Mouse (Mus musculus) kidney, embryonic 16.5 days (tissue): ENCODE results near the gene Sv2b. TPM values are rescaled to one million over a fixed set of nuclear protein-coding genes. Genes with fewer than 3 reads are reported as not detected.
A peak's percentile ranks its signal among the peaks of the same experiment; 100 is the strongest.

Experiments
- ATAC-seq: fragments of 200-750 bp; cut with Nextera tagmentation; 2 replicates; pipeline ENCODE4 v1.8.0; 2017; ENCODE audit warnings: moderate TSS enrichment; ENCODE audit not compliant: low FRiP score, low TSS enrichment
- H3K27ac ChIP-seq: fragments of 300-500 bp; sonication (generic); 2 replicates; pipeline ENCODE4 v1.5.1; 2014; ENCODE audit warnings: low read length
- H3K27me3 ChIP-seq: fragments of 300-500 bp; sonication (generic); 2 replicates; pipeline ENCODE4 v1.6.1; 2014; ENCODE audit warnings: low read length, control low read depth, mixed read lengths; ENCODE audit not compliant: insufficient read depth
- H3K36me3 ChIP-seq: fragments of 300-500 bp; sonication (generic); 2 replicates; pipeline ENCODE4 v1.6.1; 2014; ENCODE audit warnings: low read length, control low read depth, mixed read lengths; ENCODE audit not compliant: insufficient read depth
- H3K4me1 ChIP-seq: fragments of 300-500 bp; sonication (generic); 2 replicates; pipeline ENCODE4 v1.6.1; 2014; ENCODE audit warnings: low read length, control low read depth, mixed read lengths; ENCODE audit not compliant: insufficient read depth
- H3K4me2 ChIP-seq: fragments of 300-500 bp; sonication (generic); replicated peaks from 2 replicates; pipeline ENCODE4 v1.6.1; 2014; ENCODE audit warnings: low read depth, low read length
- H3K4me3 ChIP-seq: fragments of 300-500 bp; sonication (generic); 2 replicates; pipeline ENCODE4 v1.5.1; 2014; ENCODE audit warnings: mild to moderate bottlenecking, low read length
- H3K9ac ChIP-seq: fragments of 300-500 bp; sonication (generic); replicated peaks from 2 replicates; pipeline ENCODE4 v1.6.1; 2014; ENCODE audit warnings: low read length
- H3K9me3 ChIP-seq: fragments of 300-500 bp; sonication (generic); 2 replicates; pipeline ENCODE4 v1.6.1; 2016; ENCODE audit warnings: low read length, control low read depth
- WGBS: fragments of 180-500 bp; shearing (Covaris S2); extraction: QIAGEN DNeasy Blood & Tissue Kit; methylation state at CpG from one replicate; pipeline ENCODE4 v1.1.7; 2014; 5-methylcytosine and 5-hydroxymethylcytosine counted together
- polyA plus RNA-seq: library from polyadenylated mRNA; unstranded; fragments of >200 nt; fragmentation: Nextera tagmentation; extraction: Ambion mirVana; gene quantifications from 2 replicates; pipeline ENCODE4 v1.2.1, GENCODE M21; 2015

Sv2b gene
- polyA plus RNA-seq, 1 experiment from 2014 or later = 1.6 TPM

DNA sequence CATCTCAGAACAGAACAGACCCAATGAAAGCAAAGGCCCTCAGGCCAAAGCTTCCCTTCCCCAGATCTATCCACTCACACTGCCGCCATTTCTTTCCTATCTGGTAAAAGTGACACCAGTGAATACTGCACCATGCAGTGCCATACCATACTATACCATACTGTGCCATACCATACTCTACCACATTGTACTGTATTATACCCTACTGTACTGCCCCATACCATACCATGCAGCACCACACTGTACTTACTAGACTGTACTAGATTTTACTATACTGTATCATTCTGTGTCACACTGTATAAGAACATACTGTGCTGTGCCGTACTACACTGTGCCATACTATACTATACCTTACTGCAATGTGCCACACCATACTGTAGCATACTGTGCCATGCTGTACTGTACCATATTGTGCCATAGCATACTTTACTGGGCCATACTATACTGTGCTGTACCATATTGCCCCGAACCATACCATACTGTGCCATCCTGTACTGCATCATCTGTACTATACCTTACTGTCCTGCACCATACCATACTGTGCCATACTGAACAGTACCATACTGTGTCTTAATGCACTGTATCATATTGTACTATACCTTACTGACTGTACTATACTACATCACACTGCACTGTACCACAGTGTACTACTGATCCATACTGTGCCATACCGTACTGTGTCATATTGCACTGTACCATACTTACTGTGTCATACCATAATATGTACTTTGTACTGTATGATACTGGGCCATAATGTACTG lies 114.7 kb downstream of the Sv2b start:
- Histone ChIP-seq H3K36me3 (no peaks in the 10 kb centered on the region), H3K4me1 (no peaks in the 10 kb centered on the region), H3K9ac (no peak overlapping the region), H3K4me2 (no peak overlapping the region), H3K27me3 (no peaks in the 10 kb centered on the region), H3K27ac (no peak overlapping the region), H3K4me3 (no peak overlapping the region), H3K9me3 (no peaks in the 10 kb centered on the region)
- ATAC-seq = peak; percentile 39; the same call in 1 of the 2 replicates
- WGBS = 92% methylated on average over 4 of the region's 4 CpGs

DNA sequence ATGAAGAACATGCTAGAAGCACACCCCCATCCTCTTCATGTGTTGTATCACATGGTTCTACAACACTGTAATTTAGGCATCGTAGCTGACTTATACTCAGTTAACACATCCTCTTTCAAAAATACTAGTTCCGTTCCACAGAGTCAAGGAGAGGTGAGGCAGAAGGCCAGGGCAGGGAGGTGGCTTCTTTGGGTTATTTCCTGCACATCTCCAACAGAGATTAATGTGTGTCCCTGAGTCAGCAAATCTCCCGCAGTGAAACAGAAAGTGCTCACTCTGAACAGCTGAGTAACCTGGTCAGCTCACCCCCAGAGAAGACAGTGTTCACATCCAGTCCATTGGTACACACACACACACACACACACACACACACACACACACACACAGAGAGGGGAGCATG lies 118.9 kb downstream of the Sv2b start:
- H3K27me3 ChIP-seq = no peaks in the 10 kb centered on the region
- ATAC-seq = no peak
- H3K9me3 ChIP-seq = no peaks in the 10 kb centered on the region
- no peak overlapping the region for H3K4me3 ChIP-seq
- WGBS = 57% methylated on average over 3 of the region's 3 CpGs
- no peak overlapping the region for H3K4me2 ChIP-seq
- no peaks in the 10 kb centered on the region for H3K36me3 ChIP-seq
- H3K27ac ChIP-seq = no peak overlapping the region
- H3K4me1 ChIP-seq = no peaks in the 10 kb centered on the region
- no peak overlapping the region for H3K9ac ChIP-seq

DNA sequence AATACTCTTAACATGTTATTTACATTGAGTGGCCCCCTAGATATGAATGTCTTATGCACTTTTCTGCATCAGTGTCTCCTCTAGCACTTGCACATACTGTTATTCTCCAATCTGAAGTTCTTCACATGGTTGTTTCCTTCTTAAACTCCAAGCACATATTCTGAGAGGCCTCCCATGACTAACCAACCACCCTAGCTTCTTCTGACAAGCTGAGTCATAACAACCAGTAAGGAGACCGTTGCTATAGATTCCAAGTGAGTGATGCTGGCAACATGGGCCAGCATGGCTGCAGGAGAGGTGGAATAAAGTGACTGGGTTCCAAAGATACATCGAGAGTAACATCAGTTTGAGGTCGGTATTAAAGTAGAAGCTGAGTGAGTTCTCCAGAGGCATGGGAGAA lies 134.0 kb downstream of the Sv2b start:
- H3K27me3 ChIP-seq = no peaks in the 10 kb centered on the region
- no peak overlapping the region for H3K9ac ChIP-seq
- no peak for ATAC-seq
- H3K36me3 ChIP-seq = no peaks in the 10 kb centered on the region
- H3K4me3 ChIP-seq = no peak overlapping the region
- no peaks in the 10 kb centered on the region for H3K9me3 ChIP-seq
- H3K4me2 ChIP-seq = no peak overlapping the region
- WGBS = 85% methylated on average over 3 of the region's 3 CpGs
- no peak overlapping the region for H3K27ac ChIP-seq
- no peaks in the 10 kb centered on the region for H3K4me1 ChIP-seq

DNA sequence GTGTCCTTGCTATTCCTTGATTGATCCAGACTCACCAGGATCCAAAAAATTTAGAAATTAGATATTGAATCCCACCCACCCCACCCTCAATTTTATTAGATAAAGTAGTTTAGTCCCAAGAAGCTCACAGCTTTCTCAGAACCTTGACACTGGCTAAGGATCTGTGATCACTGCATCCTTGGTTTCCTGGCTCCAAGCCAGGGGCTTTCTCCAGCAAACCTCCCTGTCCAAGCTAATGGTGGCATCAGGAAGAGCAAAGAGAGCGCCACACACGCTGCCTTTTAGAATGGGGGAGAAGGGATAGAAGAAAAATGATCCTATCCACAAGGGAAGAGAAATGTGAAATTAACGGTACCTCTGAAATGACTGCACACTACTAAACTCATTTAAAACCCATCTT lies 141.6 kb downstream of the Sv2b start:
- no peak overlapping the region for H3K27ac ChIP-seq
- no peaks in the 10 kb centered on the region for H3K36me3 ChIP-seq
- no peak overlapping the region for H3K4me2 ChIP-seq
- H3K9me3 ChIP-seq = no peaks in the 10 kb centered on the region
- 82% methylated on average over 3 of the region's 3 CpGs for WGBS
- H3K4me3 ChIP-seq = no peak overlapping the region
- no peaks in the 10 kb centered on the region for H3K4me1 ChIP-seq
- no peak for ATAC-seq
- no peak overlapping the region for H3K9ac ChIP-seq
- H3K27me3 ChIP-seq = no peaks in the 10 kb centered on the region

DNA sequence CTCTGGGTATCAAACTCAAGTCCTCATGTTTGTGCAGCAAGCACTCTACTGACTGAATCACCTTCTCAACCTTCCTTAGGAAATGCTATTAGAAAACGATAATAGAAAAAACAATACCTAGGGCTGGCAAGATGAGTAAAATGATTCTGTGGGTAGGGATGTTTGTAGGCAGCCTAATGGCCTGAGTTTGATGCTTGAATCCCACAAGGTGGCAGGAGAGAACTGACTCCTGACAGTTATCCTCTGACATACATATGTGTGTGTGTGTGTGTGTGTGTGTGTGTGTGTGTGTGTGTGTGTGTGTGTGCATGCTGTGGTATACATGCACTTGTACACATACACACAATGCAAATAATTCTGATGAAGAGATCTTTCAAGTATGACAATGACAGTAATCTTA lies 161.9 kb downstream of the Sv2b start:
- no peak overlapping the region for H3K27ac ChIP-seq
- H3K4me2 ChIP-seq = no peak overlapping the region
- ATAC-seq = no peak
- H3K4me3 ChIP-seq = no peak overlapping the region
- WGBS = 35% methylated on average over 1 of the region's 1 CpGs
- H3K4me1 ChIP-seq = peaks cover 4% of the 10 kb centered on the region; the same call in 1 of the 2 replicates
- no peak overlapping the region for H3K9ac ChIP-seq
- no peaks in the 10 kb centered on the region for H3K36me3 ChIP-seq
- no peaks in the 10 kb centered on the region for H3K9me3 ChIP-seq
- H3K27me3 ChIP-seq = no peaks in the 10 kb centered on the region

DNA sequence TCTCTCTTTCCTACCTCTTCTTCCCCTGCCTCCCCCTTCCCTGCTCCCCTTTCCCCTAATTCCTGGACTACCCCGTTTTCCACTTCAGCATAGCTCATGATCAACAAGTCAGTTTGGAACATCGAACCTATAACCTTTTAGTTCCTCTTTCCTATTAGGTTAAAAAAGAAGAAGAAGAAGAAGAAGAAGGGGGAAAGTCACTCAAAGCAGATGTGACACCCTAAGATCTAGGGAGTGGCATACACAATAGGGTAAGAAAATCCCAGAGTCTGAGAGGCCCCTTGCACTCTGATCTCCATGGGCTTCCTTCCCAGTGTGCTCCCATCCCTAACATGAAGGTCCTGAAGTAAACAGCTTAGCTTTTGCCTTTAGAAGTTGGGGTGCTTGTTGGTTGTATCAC lies 166.3 kb downstream of the Sv2b start:
- 45% methylated on average over 2 of the region's 2 CpGs for WGBS
- H3K36me3 ChIP-seq = no peaks in the 10 kb centered on the region
- no peak for ATAC-seq

DNA sequence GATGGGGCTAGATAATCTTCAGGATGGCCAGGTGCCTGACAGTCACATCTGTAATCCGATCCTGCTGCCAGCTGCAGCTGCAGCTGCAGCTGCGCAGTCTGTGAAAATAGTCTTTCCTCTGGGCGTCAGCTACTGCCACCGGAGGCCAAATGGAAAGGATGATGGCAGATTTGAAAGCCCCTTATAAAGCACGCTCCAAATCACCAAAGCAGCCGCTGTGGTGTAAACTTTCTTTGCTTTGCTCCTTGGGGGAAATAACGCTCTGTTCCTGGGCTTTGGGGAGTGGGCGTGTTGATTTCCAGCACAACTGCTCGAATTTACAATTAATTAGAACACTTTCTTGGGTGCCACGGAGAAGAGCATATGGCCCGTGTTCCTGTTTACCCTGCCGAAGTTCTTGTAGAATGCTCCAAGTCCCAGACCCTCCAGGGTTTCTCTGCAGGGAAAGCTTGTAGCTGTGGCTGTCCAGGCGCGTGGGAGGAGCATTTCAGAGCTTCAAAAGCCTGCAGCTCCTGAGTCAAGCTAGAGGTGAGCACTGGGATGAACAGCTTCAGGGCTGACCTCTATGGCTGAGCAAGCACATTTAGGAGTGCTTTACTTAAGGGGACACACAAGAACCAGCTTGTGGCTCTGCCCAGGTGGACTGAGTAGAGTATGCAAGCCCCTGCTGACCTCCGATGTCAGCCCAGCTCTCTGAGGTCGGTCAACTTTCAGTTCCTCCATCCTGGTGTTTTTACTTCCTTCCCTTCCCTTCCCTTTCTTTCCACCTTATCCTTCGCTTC lies 167.0 kb downstream of the Sv2b start:
- H3K27me3 ChIP-seq = no peaks in the 10 kb centered on the region
- no peaks in the 10 kb centered on the region for H3K36me3 ChIP-seq
- H3K27ac ChIP-seq = 0 out of 2 replicates have a peak overlapping the region, but pooled peaks have one; percentile 1
- ATAC-seq = peak; percentile 72
- peak overlapping the region; percentile 54 for H3K4me2 ChIP-seq
- peak overlapping the region; percentile 34 for H3K4me3 ChIP-seq
- H3K9me3 ChIP-seq = no peaks in the 10 kb centered on the region
- peaks cover 11% of the 10 kb centered on the region; the same call in 1 of the 2 replicates for H3K4me1 ChIP-seq
- H3K9ac ChIP-seq = no peak overlapping the region
- WGBS = 7% methylated on average over 17 of the region's 17 CpGs

More for the DNA sequence above, 166.3 kb downstream of the Sv2b start:
- no peaks in the 10 kb centered on the region for H3K27me3 ChIP-seq
- no peak overlapping the region for H3K4me2 ChIP-seq
- no peak overlapping the region for H3K9ac ChIP-seq
- no peaks in the 10 kb centered on the region for H3K9me3 ChIP-seq
- H3K27ac ChIP-seq = no peak overlapping the region
- peaks cover 11% of the 10 kb centered on the region; the same call in 1 of the 2 replicates for H3K4me1 ChIP-seq
- no peak overlapping the region for H3K4me3 ChIP-seq

DNA sequence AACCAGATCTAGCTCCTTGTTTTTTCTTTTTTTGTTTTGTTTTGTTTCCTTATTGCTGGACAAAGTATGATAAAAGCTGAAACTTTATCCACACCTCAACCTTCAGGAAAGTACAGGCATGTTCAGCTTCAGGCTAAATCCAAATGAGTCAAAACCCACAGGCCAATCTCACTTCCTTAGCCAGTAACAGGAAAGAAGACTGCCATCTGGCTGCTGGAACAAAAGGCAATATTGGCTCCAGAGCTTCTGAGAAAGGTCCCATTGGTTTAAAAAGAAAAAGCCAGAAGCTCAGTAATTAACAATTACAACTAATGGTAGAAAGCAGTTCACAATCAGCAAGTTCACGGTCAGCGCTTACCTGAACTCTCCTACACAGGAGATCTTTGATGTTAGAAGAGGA lies 169.8 kb downstream of the Sv2b start:
- Histone ChIP-seq H3K9ac (no peak overlapping the region), H3K4me3 (no peak overlapping the region), H3K27ac (no peak overlapping the region), H3K36me3 (no peaks in the 10 kb centered on the region), H3K4me2 (no peak overlapping the region), H3K4me1 (peaks cover 11% of the 10 kb centered on the region; the same call in 1 of the 2 replicates), H3K27me3 (no peaks in the 10 kb centered on the region), H3K9me3 (no peaks in the 10 kb centered on the region)
- ATAC-seq = no peak
- WGBS = 78% methylated on average over 2 of the region's 2 CpGs

DNA sequence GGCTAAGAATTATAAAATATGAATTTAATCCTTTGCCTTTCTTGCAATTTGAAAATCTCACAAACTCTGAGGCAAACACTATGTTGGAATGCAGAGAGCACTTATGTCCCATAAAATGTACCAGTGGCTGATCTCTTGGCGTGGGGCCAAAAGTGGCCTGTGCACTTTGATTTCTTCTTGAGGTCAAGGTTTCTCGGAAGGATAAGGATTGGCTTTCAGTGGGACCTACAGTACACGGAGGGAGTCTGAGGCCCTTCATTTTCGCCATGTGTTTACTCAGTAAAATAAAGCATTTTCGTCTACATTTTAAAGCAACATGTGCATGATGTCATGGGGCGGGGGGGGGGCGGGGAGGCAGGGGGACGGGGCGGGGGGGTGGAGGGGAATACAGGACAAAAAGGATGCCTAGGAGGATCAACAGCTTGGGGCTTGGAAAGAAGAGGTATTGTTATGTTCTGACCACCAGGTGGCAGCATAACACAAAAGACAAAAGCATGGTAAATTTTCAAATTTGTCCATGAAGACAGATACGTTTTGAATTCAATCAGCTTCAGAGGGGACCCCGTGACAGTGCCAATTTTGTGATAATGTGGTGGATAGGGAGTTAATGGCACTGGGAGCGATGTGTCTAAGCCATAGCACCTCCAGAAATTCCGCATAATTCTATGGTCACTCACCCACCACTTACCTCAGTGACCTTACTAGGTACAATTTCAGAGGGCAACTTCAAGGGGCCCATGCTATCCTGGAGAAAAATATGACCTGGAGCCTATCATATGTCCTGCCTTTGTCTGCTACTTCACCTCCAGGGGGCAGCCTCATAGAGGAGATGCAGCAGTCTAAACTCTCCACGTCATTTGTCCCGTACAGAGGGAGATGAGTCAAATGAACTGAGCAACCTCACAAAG lies 174.1 kb downstream of the Sv2b start:
- Histone ChIP-seq H3K4me1 (no peaks in the 10 kb centered on the region), H3K4me3 (no peak overlapping the region), H3K9ac (no peak overlapping the region), H3K27me3 (no peaks in the 10 kb centered on the region), H3K4me2 (no peak overlapping the region), H3K36me3 (no peaks in the 10 kb centered on the region), H3K27ac (no peak overlapping the region), H3K9me3 (no peaks in the 10 kb centered on the region)
- peak; percentile 46; the same call in 1 of the 2 replicates for ATAC-seq
- WGBS = 21% methylated on average over 14 of the region's 15 CpGs
